ENCODE assay signal across 1 mouse cellular context in the genomic region with DNA sequence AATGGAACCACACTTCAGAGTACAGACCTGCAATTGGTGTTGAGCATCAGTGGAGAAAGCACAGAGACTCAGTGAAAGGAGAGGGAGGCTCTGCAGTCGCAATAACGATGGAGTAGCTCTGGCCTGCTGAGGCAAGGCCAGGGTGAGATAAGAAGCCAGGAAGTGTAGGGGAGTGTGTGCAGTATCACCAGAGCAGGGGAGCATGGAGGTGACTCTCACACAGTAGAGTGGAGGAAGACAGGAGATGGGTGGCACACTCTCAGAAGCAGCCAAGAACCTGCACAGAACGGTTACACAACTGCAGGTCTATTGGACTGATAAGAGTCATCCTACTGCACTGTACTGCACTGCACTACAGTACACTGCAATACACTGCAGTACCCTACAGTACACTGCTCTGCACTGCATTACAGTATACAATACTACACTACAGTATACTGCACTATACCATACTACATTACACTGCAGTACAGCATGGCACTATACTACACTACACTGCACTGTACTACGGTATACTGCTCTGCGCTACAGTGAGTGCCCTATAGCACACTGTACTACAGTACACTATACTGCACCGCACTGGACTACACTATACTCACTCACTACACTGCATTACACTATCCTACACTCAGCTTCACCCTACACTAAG.
TF ChIP-seq lines count a peak whose summit lies in the region.

No protein-coding gene starts in this region.

TF ChIP-seq in MEL, 35 proteins besides CTCF, POLR2A, EP300 and RAD21:
- TF ChIP-seq TCF12 (IDR thresholded peaks at IDR 0.05; ENCODE audit: low read depth, low read length) = 0 out of 2 replicates have a peak, but pooled peaks have one; percentile 37
- 0 out of 2 replicates have a peak, but pooled peaks have one; percentile 20 for TF ChIP-seq TAL1 (IDR thresholded peaks at IDR 0.05; ENCODE audit: low read length)
- 0 out of 2 replicates have a peak, but pooled peaks have one; percentile 16 for TF ChIP-seq ELF1 (IDR thresholded peaks at IDR 0.05; ENCODE audit: low read depth, low read length)
- no peak for TF ChIP-seq KAT2A (conservative IDR thresholded peaks at IDR 0.05; ENCODE audit: low read depth, low read length)
- no peak for TF ChIP-seq ZMIZ1 (IDR thresholded peaks at IDR 0.05; ENCODE audit: low read depth, low read length)
- no peak for TF ChIP-seq MAZ (IDR thresholded peaks at IDR 0.05; ENCODE audit: low read depth, low read length)
- peak; percentile 61 for TF ChIP-seq GATA1 (IDR thresholded peaks at IDR 0.05; ENCODE audit: low read depth, low read length)
- no peak for TF ChIP-seq BHLHE40 (IDR thresholded peaks at IDR 0.05; ENCODE audit: borderline replicate concordance, low read depth, low read length)
- TF ChIP-seq JUND (IDR thresholded peaks at IDR 0.05; ENCODE audit: low read depth, low read length) = no peak
- TF ChIP-seq MAX (IDR thresholded peaks at IDR 0.05; ENCODE audit: low read length) = no peak
- TF ChIP-seq MYC (IDR thresholded peaks at IDR 0.05; ENCODE audit: low read depth, low read length) = 0 out of 2 replicates have a peak, but pooled peaks have one; percentile 39
